Mouse (Mus musculus) bone marrow, adult 2 months (tissue): ENCODE data around the gene Pnpla5.

ENCODE experiments used
- CTCF ChIP-seq: fragments of 200-500 bp; IDR thresholded peaks from 2 replicates; pipeline ENCODE4 v1.5.1; 2011; ENCODE audit warnings: low read length, control low read depth; ENCODE audit not compliant: control insufficient read depth, insufficient read depth
- POLR2A ChIP-seq: fragments of 200-500 bp; IDR thresholded peaks from 2 replicates; pipeline ENCODE4 v1.6.1; 2011; ENCODE audit warnings: low read depth, mild to moderate bottlenecking, control low read depth, low read length, borderline replicate concordance; ENCODE audit not compliant: control insufficient read depth

DNA sequence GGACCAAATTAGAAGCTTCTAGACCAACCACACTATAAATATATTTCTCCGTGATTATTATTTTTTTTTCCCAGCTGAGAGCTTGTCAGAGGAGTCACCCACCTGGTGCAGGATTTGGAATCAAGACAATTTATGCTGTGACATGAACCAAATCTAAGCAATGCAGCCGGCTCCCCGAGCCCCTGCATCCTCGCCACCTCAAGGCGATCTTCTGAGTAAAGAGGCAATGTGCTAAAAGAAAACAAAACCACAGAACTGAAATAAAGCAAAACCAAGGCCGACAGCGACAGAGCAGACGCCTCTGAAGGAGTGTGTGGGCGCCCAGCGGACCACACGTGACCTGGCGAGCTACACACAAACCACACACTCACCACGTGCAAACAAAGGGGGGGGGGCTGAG, 44.3 kb downstream of the Pnpla5 start:
- no peak for TF ChIP-seq CTCF
- TF ChIP-seq POLR2A: no peak
